26 mouse cellular contexts compared by ENCODE assay signal in the genomic region with DNA sequence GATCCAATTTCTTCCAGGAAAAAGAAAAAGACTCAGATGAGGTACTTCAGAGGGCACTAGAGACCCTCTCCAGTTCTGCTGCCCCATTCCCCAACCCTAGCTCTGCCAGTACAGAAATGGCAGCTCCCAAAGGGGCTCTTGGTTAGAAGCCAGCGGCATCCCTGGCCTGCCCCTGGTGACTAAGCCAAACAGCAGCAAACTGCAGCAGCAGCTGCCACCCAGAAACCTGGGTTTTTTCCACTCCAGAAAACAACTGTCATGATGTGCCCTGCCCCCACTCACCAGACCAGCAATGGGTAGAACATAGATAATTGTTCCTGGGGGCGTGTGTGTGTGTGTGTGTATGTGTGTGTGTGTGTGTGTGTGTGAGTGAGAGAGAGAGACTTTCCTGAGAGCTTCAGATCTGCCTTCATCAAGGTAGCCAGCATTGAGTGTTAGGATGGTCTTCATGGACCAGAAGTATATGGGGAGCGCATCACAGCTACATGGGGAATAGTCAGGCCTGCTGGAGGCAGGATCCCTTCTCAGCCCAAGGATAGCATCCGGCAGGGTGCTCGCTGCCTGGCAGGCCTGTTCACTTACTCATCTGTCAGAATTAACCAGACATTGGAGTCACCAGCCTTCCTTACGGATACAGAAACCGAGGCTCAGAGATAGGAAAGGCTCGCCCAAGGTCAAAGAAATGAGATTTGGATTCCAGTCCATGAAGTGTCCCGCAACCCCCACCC. TPM values are rescaled to one million over a fixed set of nuclear protein-coding genes. Genes with fewer than 3 reads are reported as not detected.
DNase-seq lines count a peak whose midpoint lies in the region; TF ChIP-seq lines count a peak whose summit lies in the region.
"Had no signal": no experiment of that assay in that cellular context is flagged by ENCODE, and none has a peak within 500 bp of the region (broad histone marks: within the 10 kb centered on the region; RNA-seq: fewer than 3 reads in every experiment).

No protein-coding gene starts in this region.

- WGBS in olfactory bulb, adult 2 months, result 61% methylated on average over 9 of the region's 9 CpGs

- H3K27ac ChIP-seq in olfactory bulb, adult 2 months (ENCODE audit: insufficient read depth, low read depth, low read length), result peak overlapping the region; percentile 62
- H3K27ac ChIP-seq: forebrain, embryonic 13.5 days; layer of hippocampus, adult 2 months; limb, embryonic 10.5 days; liver, embryonic 15.5 days; midbrain, embryonic 10.5 days; stomach, embryonic 15.5 days had no signal

- no peak for TF ChIP-seq POLR2A in olfactory bulb, adult 2 months (IDR thresholded peaks at IDR 0.05; ENCODE audit: insufficient read depth, low read depth, low read length)

- H3K4me1 ChIP-seq in olfactory bulb, adult 2 months (ENCODE audit: control insufficient read depth, insufficient read depth, low read length), result peaks cover 19% of the 10 kb centered on the region
- H3K4me1 ChIP-seq: forebrain, embryonic 13.5 days; liver, embryonic 15.5 days; midbrain, embryonic 10.5 days; stomach, embryonic 15.5 days had no signal

- DNase-seq in adrenal gland, adult 2 months, result peak; percentile 74
- DNase-seq in adrenal gland, adult 8-10 months, result no peak
- DNase-seq in 3T3-L1 (ENCODE audit: low read depth, low spot score), result peak; percentile 88
- DNase-seq in adrenal gland, postnatal 14 days, result peak; percentile 55
- no peak for DNase-seq in right cerebral cortex, adult 18-20 months
- no peak for DNase-seq in lung, postnatal 10 days
- DNase-seq: cerebellum, adult 11 months; cerebellum, postnatal 10 days; gastrocnemius, postnatal 14 days; heart, adult 11 months; kidney, adult 9 months; kidney, postnatal 25 days; liver; thymus, adult 18-20 months; thymus, postnatal 36 days had no signal

- TF ChIP-seq CTCF in olfactory bulb, adult 2 months (IDR thresholded peaks at IDR 0.05; ENCODE audit: insufficient read depth, low read depth, low read length), result no peak

- H3K4me3 ChIP-seq in olfactory bulb, adult 2 months (ENCODE audit: insufficient read depth, low read depth, low read length), result no peak overlapping the region
- H3K4me3 ChIP-seq: forebrain, embryonic 13.5 days; layer of hippocampus, adult 2 months; limb, embryonic 10.5 days; liver, embryonic 15.5 days; midbrain, embryonic 10.5 days; stomach, embryonic 15.5 days had no signal

RNA-seq across cellular contexts. Expression of a gene that starts 12.8 kb away (rescaled TPM):
- total RNA-seq in adrenal gland, adult 2 months (2021), result 1 to 10 TPM in 1 of 2 experiments, under 1 TPM in 1; 0.43 to 1.6 TPM
- polyA plus RNA-seq in adrenal gland, adult 2 months (2012; rRNA removed), result not detected in 2 replicates
- under 1 TPM in 3 of 4 experiments, not detected in 1; 0.25 to 0.49 (median 0.38) TPM for total RNA-seq in adrenal gland, adult 8-10 months (2022)
- 1.2 TPM in 2 replicates for total RNA-seq in adrenal gland, postnatal 14 days (2021)
- polyA plus RNA-seq in olfactory bulb, adult 2 months (2012; ENCODE audit: insufficient read depth, insufficient read length, low replicate concordance, missing spikeins), result not detected in 2 replicates
- total RNA-seq: gastrocnemius, postnatal 14 days; hematopoietic stem cell, adult 5-6 weeks had no signal
- polyA plus RNA-seq: heart, embryonic 11.5 days; intestine, embryonic 16.5 days; limb, embryonic 10.5 days; liver, embryonic 15.5 days; lung, embryonic 16.5 days; midbrain, embryonic 10.5 days had no signal

RNA-seq across cellular contexts. Expression of a gene that starts 32.1 kb away (rescaled TPM):
- total RNA-seq in adrenal gland, adult 2 months (2021), result 1 to 10 TPM; 8.9 to 9.6 TPM
- 15.2 and 16.7 TPM in 2 replicates for polyA plus RNA-seq in adrenal gland, adult 2 months (2012; rRNA removed)
- total RNA-seq in adrenal gland, adult 8-10 months (2022), result 10 to 100 TPM; 11.8 to 20.3 (median 15.2) TPM
- 6.7 and 11.6 TPM in 2 replicates for total RNA-seq in adrenal gland, postnatal 14 days (2021)
- polyA plus RNA-seq in olfactory bulb, adult 2 months (2012; ENCODE audit: insufficient read depth, insufficient read length, low replicate concordance, missing spikeins), result not detected in 2 replicates

RNA-seq across cellular contexts. Expression of a gene that starts 59.4 kb away (rescaled TPM):
- 10 to 100 TPM; 94.2 to 94.9 TPM for total RNA-seq in adrenal gland, adult 2 months (2021)
- 33.0 and 43.5 TPM in 2 replicates for polyA plus RNA-seq in adrenal gland, adult 2 months (2012; rRNA removed)
- total RNA-seq in adrenal gland, adult 8-10 months (2022), result 100 to 1,000 TPM in 3 of 4 experiments, 10 to 100 TPM in 1; 98.9 to 144 (median 104) TPM
- total RNA-seq in adrenal gland, postnatal 14 days (2021), result 78.2 and 90.1 TPM in 2 replicates
- not detected in 2 replicates for polyA plus RNA-seq in olfactory bulb, adult 2 months (2012; ENCODE audit: insufficient read depth, insufficient read length, low replicate concordance, missing spikeins)

Comparison
In these comparisons a context has a peak if more than half of its experiments do, and no peak if none do; other contexts are left out.
1. DNase-seq: peak in adrenal gland, adult 2 months (single experiment), 3T3-L1 (single experiment) and adrenal gland, postnatal 14 days (single experiment); none in adrenal gland, adult 8-10 months (single experiment), right cerebral cortex, adult 18-20 months (single experiment) and lung, postnatal 10 days (single experiment).